Mouse (Mus musculus) C2C12 (cell line): ENCODE data around the gene Nav1.

ENCODE experiments used
- CEBPB ChIP-seq: IDR thresholded peaks from one replicate; pipeline ENCODE4 v1.6.1; 2011; ENCODE audit warnings: low read depth, mild to moderate bottlenecking, control low read depth, moderate library complexity
- CTCF ChIP-seq: IDR thresholded peaks from one replicate; pipeline ENCODE4 v1.5.1; 2011; ENCODE audit not compliant: control insufficient read depth, insufficient read depth, insufficient read length
- FOSL1 ChIP-seq: IDR thresholded peaks from one replicate; pipeline ENCODE4 v1.8.0; 2011; ENCODE audit warnings: mild to moderate bottlenecking, low read length; ENCODE audit not compliant: poor library complexity, insufficient read depth, severe bottlenecking
- MAX ChIP-seq: IDR thresholded peaks from one replicate; pipeline ENCODE4 v1.6.1; 2011; ENCODE audit warnings: mild to moderate bottlenecking, control low read depth
- MYOD1 ChIP-seq: IDR thresholded peaks from one replicate; pipeline ENCODE4 v1.6.1; 2011; ENCODE audit warnings: low read depth; ENCODE audit not compliant: control insufficient read depth, insufficient read length
- MYOG ChIP-seq: IDR thresholded peaks from one replicate; pipeline ENCODE4 v1.6.1; 2011; ENCODE audit not compliant: control insufficient read depth, insufficient read length; ENCODE audit errors: extremely low read depth
- USF1 ChIP-seq: IDR thresholded peaks from one replicate; pipeline ENCODE4 v1.6.1; 2011; ENCODE audit warnings: low read depth, mild to moderate bottlenecking, control low read depth, moderate library complexity

GRCm38 (mm10) chr1:135619130-135619529 is 12.0 kb upstream of the Nav1 start:
- TF ChIP-seq CEBPB (no peak), CTCF (no peak), MAX (no peak), USF1 (no peak), MYOD1 (no peak), FOSL1 (no peak), MYOG (no peak)
